Mouse (Mus musculus): ENCODE measurements at regions not wholly inside any gene's neighbourhood (a gene's known extent, or its start where the extent isn't known, plus 50 kb on each side); places are given as distances from the start of the nearest gene placed in this dataset.

DNA sequence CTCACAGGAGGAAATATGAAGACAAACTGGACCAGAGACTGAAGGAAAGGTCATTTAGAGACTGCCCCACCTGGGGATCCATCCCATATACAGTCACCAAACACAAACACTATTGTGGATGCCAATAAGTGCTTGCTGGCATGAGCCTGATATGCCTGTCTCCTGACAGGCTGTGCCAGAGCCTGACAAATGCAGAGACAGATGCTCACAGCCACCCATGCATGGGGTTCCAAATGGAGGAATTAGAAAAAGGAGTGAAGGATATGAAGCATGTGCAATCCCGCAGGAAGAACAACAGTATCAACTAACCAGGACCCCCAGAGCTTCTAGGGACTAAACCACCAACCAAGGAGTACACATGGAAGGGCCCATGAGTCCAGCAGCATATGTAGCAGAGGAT is 505.9 kb downstream of the Gm6685 start:
- ATAC-seq (replicated peaks; ENCODE audit: low read depth, poor library complexity, severe bottlenecking), result no peak

- ATAC-seq (replicated peaks; ENCODE audit: low read depth, poor library complexity, severe bottlenecking), result no peak
These were observed 539.6 kb downstream of the Gm6685 start for GRCm38 (mm10) chr11:27799826-27800620.

DNA sequence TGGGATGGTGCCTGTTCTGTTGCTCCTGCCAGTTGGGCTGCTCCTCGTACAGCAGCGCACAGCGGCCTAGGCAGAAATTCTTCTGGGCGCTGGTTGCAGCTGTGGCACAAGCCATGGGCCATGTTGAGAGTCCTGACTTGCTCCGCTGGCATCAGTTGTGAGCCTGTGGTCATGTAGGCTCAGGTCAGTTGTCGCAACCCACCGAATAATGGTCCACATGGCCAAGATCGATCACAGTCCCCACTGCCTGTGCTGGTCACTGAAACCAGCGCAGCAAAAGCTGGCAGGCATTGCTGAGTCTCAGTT is 585.8 kb downstream of the Gm6685 start:
- ATAC-seq (replicated peaks; ENCODE audit: low read depth, poor library complexity, severe bottlenecking), result no peak

DNA sequence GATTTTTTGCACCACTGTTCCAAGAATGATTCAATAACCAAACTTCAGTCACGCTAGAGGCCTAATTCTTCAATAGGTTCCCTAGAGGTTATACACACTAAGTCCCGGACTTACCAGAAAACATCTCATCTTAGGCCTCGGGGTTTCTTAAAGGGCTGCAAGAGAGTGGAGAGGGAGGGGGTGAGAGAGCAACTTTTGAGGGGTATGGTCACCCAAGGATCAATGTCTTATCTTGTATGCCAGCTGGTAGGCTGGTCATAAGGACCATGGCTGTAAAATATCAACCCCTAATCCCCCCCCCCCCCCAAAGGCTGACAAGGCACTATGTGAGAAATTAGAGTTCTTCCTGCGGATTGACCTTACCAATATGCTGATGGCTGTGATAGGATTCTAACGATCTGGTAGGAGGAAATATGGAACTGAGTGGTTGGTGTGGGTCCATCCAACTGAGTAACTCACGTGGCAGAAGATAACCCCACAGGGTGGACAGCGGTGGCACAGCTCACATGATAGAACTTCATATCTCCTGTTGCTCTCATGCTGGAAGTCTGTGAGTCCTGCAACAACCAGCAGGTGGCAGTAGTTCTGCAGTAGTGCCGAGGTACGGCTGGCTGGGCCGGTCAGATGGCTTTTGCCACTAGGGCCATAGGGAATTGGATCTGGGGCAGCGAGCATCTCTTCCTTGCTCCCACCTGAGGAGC is 586.3 kb downstream of the Gm6685 start:
- peak; percentile 69 for ATAC-seq (replicated peaks; ENCODE audit: low read depth, poor library complexity, severe bottlenecking)

DNA sequence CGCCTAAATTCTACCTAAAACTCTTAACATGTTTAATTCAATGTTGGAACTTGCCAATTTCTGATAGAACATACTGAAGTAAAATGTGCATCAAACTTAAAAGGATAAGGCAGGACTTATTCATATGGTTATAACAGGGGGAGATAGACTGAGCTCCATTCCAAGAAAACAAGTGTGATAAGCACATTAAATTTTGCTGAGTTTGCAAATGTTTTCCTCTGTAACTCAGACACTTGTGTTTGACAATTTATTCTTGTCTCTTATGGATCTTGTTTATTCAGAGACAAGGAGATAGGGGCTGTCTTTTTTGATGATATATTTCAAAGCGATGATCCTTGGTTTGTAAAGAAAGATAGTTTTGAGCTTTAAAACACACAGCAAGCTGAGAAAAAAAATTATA is 613.6 kb downstream of the Gm6685 start:
- no peak for ATAC-seq (replicated peaks; ENCODE audit: low read depth, poor library complexity, severe bottlenecking)

GRCm38 (mm10) chr11:27721346-27721745 is 618.3 kb downstream of the Gm6685 start:
- no peak for ATAC-seq (replicated peaks; ENCODE audit: low read depth, poor library complexity, severe bottlenecking)

GRCm38 (mm10) chr11:27672436-27672835 is 667.2 kb downstream of the Gm6685 start:
- ATAC-seq (replicated peaks; ENCODE audit: low read depth, poor library complexity, severe bottlenecking), result no peak
